Mouse (Mus musculus) erythroblast, embryonic 14.5 days (primary cell): ENCODE measurements around the gene Sv2a.

Experiments
- GATA1 ChIP-seq: IDR thresholded peaks from 2 replicates; pipeline ENCODE4 v1.6.1; 2012; ENCODE audit warnings: low read length, inconsistent platforms, mixed read lengths
- TAL1 ChIP-seq: IDR thresholded peaks from 3 replicates; pipeline ENCODE4 v1.6.1; 2012; ENCODE audit warnings: low read length, inconsistent platforms, mixed read lengths

- TF ChIP-seq TAL1: no peak
- TF ChIP-seq GATA1: no peak
These were observed 33.0 kb upstream of the Sv2a start for GRCm38 (mm10) chr3:96147950-96148349.
